8 mouse cellular contexts compared by ENCODE assay signal in the genomic region with DNA sequence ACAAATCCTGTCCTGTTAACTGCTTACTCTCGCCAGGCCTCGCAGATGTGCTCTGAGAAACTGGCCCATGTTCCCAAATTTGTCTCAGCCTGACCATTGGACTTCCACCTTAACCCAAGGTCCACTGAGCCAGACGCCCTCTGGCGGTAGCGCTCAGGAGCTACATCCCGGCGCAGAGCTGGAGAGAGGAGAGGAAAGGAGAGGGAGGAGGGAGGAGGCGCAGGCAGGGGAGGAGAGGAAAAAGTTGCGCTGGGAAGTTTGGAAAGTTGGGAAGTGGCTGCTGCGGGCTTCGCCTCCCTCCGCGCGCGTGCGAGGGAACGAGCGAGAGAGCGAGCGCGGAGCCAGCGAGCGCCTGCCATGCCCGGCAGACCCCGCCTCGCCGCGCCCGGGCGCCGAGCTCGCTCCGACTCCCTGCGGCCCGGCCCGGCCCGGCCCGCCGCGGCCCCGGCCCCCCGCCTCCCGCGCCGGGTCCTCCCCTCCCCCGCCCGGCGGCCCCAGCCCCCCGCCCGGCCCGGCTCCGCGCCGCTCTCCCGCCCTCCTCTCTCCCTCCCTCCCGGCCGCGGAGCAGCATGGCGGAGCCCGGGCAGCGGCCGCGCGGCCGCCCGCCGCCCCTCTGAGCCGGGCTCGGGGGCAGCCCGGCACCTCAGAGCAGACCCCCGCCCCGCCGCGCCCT. TPM values are rescaled to one million over a fixed set of nuclear protein-coding genes. Genes with fewer than 3 reads are reported as not detected.
DNase-seq lines count a peak whose midpoint lies in the region; ATAC-seq and TF ChIP-seq lines count a peak whose summit lies in the region.

No protein-coding gene starts in this region.

- H3K4me1 ChIP-seq in erythroblast, embryonic 14.5 days (ENCODE audit: control insufficient read depth): no peaks in the 10 kb centered on the region
- H3K4me1 ChIP-seq in heart, embryonic 12.5 days (replicated peaks): peaks cover 19% of the 10 kb centered on the region
- H3K4me1 ChIP-seq in kidney, embryonic 16.5 days (ENCODE audit: insufficient read depth, low read length): peaks cover 60% of the 10 kb centered on the region
- H3K4me1 ChIP-seq in limb, embryonic 15.5 days: peaks cover 39% of the 10 kb centered on the region
- 0 out of 2 replicates have a peak, but pooled peaks cover 4% of the 10 kb centered on the region for H3K4me1 ChIP-seq in midbrain, postnatal 0 days (ENCODE audit: insufficient read depth, low read length)

- H3K9ac ChIP-seq in heart, embryonic 12.5 days: peak overlapping the region; percentile 80
- H3K9ac ChIP-seq in kidney, embryonic 16.5 days (replicated peaks; ENCODE audit: low read length): peak overlapping the region; percentile 87
- H3K9ac ChIP-seq in limb, embryonic 15.5 days: peak overlapping the region; percentile 72
- H3K9ac ChIP-seq in midbrain, postnatal 0 days (replicated peaks; ENCODE audit: low read length, poor library complexity, severe bottlenecking): peak overlapping the region; percentile 61

- TF ChIP-seq CTCF in midbrain, postnatal 0 days (IDR thresholded peaks at IDR 0.05): peak; percentile 96

- ATAC-seq in CD4-positive, CD25-positive, alpha-beta regulatory T cell, adult 4 months: no peak
- peak; percentile 71 for ATAC-seq in heart, embryonic 12.5 days (ENCODE audit: insufficient number of reproducible peaks, low FRiP score)
- peak; percentile 63 for ATAC-seq in kidney, embryonic 16.5 days (ENCODE audit: low FRiP score, low TSS enrichment)
- ATAC-seq in limb, embryonic 15.5 days (ENCODE audit: insufficient number of reproducible peaks, low FRiP score, low TSS enrichment, low read depth): peak; percentile 77
- ATAC-seq in midbrain, postnatal 0 days (ENCODE audit: low FRiP score): peak; percentile 80

- DNase-seq in CD4-positive, CD25-positive, alpha-beta regulatory T cell, adult 2 months (ENCODE audit: low read depth, low spot score): peak; percentile 23
- DNase-seq in midbrain, postnatal 0 days (ENCODE audit: low spot score): peak; percentile 80
- peak; percentile 19 to 35 for DNase-seq in spleen, postnatal 14 days (ENCODE audit: low spot score in 2 of 2)

- H3K9me3 ChIP-seq in erythroblast, embryonic 14.5 days (ENCODE audit: control insufficient read depth, low read length): no peaks in the 10 kb centered on the region
- no peaks in the 10 kb centered on the region for H3K9me3 ChIP-seq in heart, embryonic 12.5 days (replicated peaks)
- H3K9me3 ChIP-seq in kidney, embryonic 16.5 days (ENCODE audit: low read length): no peaks in the 10 kb centered on the region
- H3K9me3 ChIP-seq in limb, embryonic 15.5 days: no peaks in the 10 kb centered on the region
- no peaks in the 10 kb centered on the region for H3K9me3 ChIP-seq in midbrain, postnatal 0 days (ENCODE audit: low read length)

- peaks cover 43% of the 10 kb centered on the region for H3K27me3 ChIP-seq in erythroblast, embryonic 14.5 days (ENCODE audit: control insufficient read depth)
- peaks cover 86% of the 10 kb centered on the region for H3K27me3 ChIP-seq in heart, embryonic 12.5 days (replicated peaks)
- peaks cover 21% of the 10 kb centered on the region; the same call in 1 of the 2 replicates for H3K27me3 ChIP-seq in kidney, embryonic 16.5 days (ENCODE audit: insufficient read depth, low read length)
- peaks cover 61% of the 10 kb centered on the region for H3K27me3 ChIP-seq in limb, embryonic 15.5 days
- H3K27me3 ChIP-seq in midbrain, postnatal 0 days (ENCODE audit: insufficient read depth, low read length): peaks cover 38% of the 10 kb centered on the region

- H3K27ac ChIP-seq in heart, embryonic 12.5 days (ENCODE audit: poor library complexity, severe bottlenecking): peak overlapping the region; percentile 65; the same call in 1 of the 2 replicates
- peak overlapping the region; percentile 94 for H3K27ac ChIP-seq in kidney, embryonic 16.5 days (ENCODE audit: low read length)
- H3K27ac ChIP-seq in limb, embryonic 15.5 days: peak overlapping the region; percentile 96
- H3K27ac ChIP-seq in midbrain, postnatal 0 days (ENCODE audit: low read depth, low read length): no peak overlapping the region

- peak overlapping the region; percentile 93 for H3K4me2 ChIP-seq in heart, embryonic 12.5 days
- H3K4me2 ChIP-seq in kidney, embryonic 16.5 days (replicated peaks; ENCODE audit: low read depth, low read length): peak overlapping the region; percentile 94
- peak overlapping the region; percentile 87 for H3K4me2 ChIP-seq in limb, embryonic 15.5 days
- peak overlapping the region; percentile 100 for H3K4me2 ChIP-seq in midbrain, postnatal 0 days (ENCODE audit: low read depth, low read length, poor library complexity, severe bottlenecking)

- peak overlapping the region; percentile 18 for H3K4me3 ChIP-seq in erythroblast, embryonic 14.5 days (replicated peaks)
- peak overlapping the region; percentile 76 for H3K4me3 ChIP-seq in heart, embryonic 12.5 days
- H3K4me3 ChIP-seq in kidney, embryonic 16.5 days (ENCODE audit: low read length): peak overlapping the region; percentile 81
- peak overlapping the region; percentile 60 for H3K4me3 ChIP-seq in limb, embryonic 15.5 days
- H3K4me3 ChIP-seq in midbrain, postnatal 0 days (ENCODE audit: low read depth, low read length): peak overlapping the region; percentile 72

- WGBS in heart, embryonic 12.5 days: 2% methylated on average over 45 of the region's 74 CpGs
- whole genome bisulfite sequencing in kidney, embryonic 16.5 days: 1% methylated on average over 29 of the region's 74 CpGs
- under 1% methylated on average over 35 of the region's 74 CpGs for WGBS in limb, embryonic 15.5 days
- WGBS in midbrain, postnatal 0 days: under 1% methylated on average over 10 of the region's 74 CpGs

- no peaks in the 10 kb centered on the region for H3K36me3 ChIP-seq in erythroblast, embryonic 14.5 days (ENCODE audit: control insufficient read depth)
- H3K36me3 ChIP-seq in heart, embryonic 12.5 days: no peaks in the 10 kb centered on the region
- H3K36me3 ChIP-seq in kidney, embryonic 16.5 days (ENCODE audit: insufficient read depth, low read length): no peaks in the 10 kb centered on the region
- H3K36me3 ChIP-seq in limb, embryonic 15.5 days: no peaks in the 10 kb centered on the region
- no peaks in the 10 kb centered on the region for H3K36me3 ChIP-seq in midbrain, postnatal 0 days (ENCODE audit: insufficient read depth, low read length)

RNA-seq across cellular contexts. Expression of gene Trabd2b, which starts 0.7 kb away (rescaled TPM):
- not detected for polyA plus RNA-seq in CD4-positive, CD25-positive, alpha-beta regulatory T cell, adult 4 months (2017; shearing (Covaris generic))
- polyA plus RNA-seq in erythroblast, embryonic 14.5 days (2012): not detected in 2 replicates
- polyA plus RNA-seq in heart, embryonic 12.5 days (2016; fragmentation: Nextera tagmentation; extraction: Ambion mirVana): 1.1 and 1.5 TPM in 2 replicates
- polyA plus RNA-seq in kidney, embryonic 16.5 days (2015; fragmentation: Nextera tagmentation; extraction: Ambion mirVana): 5.7 and 6.1 TPM in 2 replicates
- 2.7 and 3.1 TPM in 2 replicates for polyA plus RNA-seq in limb, embryonic 15.5 days (2015; fragmentation: Nextera tagmentation; extraction: Ambion mirVana)
- total RNA-seq in midbrain, postnatal 0 days (2014; rRNA removed): 1.8 and 2.0 TPM in 2 replicates
- 0.48 and 0.54 TPM in 2 replicates for polyA plus RNA-seq in midbrain, postnatal 0 days (2015; fragmentation: Nextera tagmentation; extraction: Ambion mirVana)

Comparison
In these comparisons a context has a peak if more than half of its experiments do, and no peak if none do; other contexts are left out.
1. DNase-seq: peak in every context shown above with its lines; median percentile 80 in midbrain, postnatal 0 days; 27 in spleen, postnatal 14 days; 23 in CD4-positive, CD25-positive, alpha-beta regulatory T cell, adult 2 months.
2. H3K4me3 ChIP-seq: peak in every context shown above with its lines; median percentile 81 in kidney, embryonic 16.5 days; 76 in heart, embryonic 12.5 days; 72 in midbrain, postnatal 0 days; 60 in limb, embryonic 15.5 days; 18 in erythroblast, embryonic 14.5 days.